Mouse (Mus musculus): ENCODE results near the gene Mbd5.
A peak's percentile ranks its signal among the peaks of the same experiment; 100 is the strongest.
"Not testable (repeated sequence)": the region's sequence is repeated elsewhere in the genome, so short reads cannot be mapped to it uniquely, and the experiment has no call there.

Gene Mbd5

DNA sequence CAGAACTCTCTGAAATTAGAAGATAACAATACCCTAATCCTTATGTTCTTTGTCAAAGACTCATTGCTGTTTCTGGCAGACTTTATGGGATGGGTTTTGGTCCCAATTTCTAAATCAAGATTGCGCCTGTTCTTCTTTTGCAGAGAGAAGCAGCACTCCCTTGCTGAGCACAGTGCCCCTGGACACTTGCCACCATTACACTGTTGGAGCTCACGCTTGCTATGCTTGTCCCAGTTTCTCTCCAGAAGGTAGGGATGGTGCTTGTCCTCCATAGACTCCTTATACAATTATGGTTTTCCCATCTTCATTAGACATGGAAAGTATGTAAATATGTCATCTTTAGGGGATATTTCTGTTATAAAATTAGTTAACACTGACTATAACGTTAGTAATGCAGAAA is 220.5 kb downstream of the Mbd5 start:
- no peak for DNase-seq (ENCODE audit: low spot score in 2 of 2)

GRCm38 (mm10) chr2:49177015-49177414 is 227.7 kb downstream of the Mbd5 start:
- DNase-seq (ENCODE audit: low spot score in 2 of 2): no peak

DNA sequence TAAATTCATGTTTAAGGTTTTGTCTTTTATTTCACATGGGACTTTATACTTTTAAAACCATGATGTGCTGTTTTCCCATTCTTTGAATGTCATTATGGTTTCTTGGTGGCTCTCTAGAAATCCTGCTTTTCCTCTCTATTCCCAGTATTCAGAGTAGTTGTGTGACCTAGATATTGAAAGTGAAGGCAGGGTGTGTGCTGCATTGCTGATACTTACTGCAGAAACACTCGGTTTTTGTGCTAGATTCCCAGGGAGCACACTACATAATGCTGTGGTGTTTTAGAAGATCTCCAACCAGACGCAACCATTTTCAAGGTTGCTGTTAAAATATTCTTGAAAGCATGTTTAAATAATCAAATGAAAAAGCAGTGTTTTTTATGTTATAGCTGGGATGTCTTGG is 241.7 kb downstream of the Mbd5 start:
- no peak for DNase-seq (ENCODE audit: low spot score in 2 of 2)

- no peak for DNase-seq (ENCODE audit: low spot score in 2 of 2)
Observed at GRCm38 (mm10) chr2:49191695-49192094, 242.4 kb downstream of the Mbd5 start.

DNA sequence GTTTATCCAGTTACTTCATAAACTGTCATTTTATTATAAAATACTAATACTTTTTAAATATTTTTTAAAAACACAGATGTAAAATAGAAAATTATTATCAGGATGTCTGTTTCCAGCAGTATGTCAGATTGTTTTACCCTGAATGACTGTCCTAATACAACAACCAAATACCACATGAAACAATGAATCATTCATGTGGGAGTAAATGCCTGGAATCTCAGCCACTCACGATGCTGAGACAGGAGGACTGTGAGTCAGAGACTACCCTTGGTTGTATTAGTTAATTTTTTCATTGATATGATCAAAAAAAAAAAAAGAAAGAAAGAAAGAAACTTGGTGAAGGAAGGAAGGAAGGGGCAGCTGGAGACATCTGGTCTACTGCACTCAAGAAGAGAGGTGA is 254.8 kb downstream of the Mbd5 start:
- no peak for DNase-seq (ENCODE audit: low spot score in 2 of 2)

DNA sequence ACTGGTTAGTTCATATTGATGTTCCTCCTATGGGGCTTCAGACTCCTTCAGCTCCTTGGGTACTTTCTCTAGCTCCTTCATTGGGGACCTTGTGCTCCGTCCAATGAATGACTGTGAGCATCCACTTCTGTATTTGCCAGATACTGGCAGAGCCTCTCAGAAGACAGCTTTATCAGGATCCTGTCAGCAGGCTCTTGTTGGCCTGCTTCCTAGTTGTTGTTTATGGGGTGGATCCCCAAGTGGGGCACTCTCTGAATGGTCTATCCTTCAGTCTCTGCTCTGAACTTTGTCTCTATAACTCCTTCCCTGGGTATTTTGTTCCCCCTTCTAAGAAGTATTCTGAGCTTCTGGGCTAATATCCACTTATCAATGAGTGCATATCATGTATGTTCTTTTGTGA is 256.4 kb downstream of the Mbd5 start:
- DNase-seq (ENCODE audit: low spot score in 2 of 2): not testable (repeated sequence)

- no peak for DNase-seq (ENCODE audit: low spot score in 2 of 2)
Observed at GRCm38 (mm10) chr2:49209349-49209748, 260.0 kb downstream of the Mbd5 start.

GRCm38 (mm10) chr2:49210408-49210807 is 261.1 kb downstream of the Mbd5 start:
- no peak for DNase-seq (ENCODE audit: low spot score in 2 of 2)

DNA sequence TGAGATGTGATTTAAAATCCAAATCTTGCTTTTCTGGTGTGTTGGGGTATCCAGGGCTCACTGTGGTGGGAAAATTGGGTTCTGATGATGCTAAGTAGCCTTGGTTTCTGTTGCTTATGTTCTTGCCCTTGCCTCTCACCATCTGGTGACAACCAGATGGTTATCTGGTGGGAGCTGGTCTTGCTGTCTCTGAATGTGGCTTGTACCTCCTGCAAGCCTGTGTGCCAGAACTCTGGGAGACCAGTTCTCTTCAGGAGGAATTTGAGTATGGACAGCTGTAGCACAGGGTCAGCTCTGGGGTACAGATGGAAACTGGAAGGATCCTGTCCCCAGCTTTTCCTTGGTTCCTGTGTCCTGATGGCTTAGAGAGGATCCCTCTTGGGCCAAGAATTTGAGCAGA is 280.4 kb downstream of the Mbd5 start:
- no peak for DNase-seq (ENCODE audit: low spot score in 2 of 2)

DNA sequence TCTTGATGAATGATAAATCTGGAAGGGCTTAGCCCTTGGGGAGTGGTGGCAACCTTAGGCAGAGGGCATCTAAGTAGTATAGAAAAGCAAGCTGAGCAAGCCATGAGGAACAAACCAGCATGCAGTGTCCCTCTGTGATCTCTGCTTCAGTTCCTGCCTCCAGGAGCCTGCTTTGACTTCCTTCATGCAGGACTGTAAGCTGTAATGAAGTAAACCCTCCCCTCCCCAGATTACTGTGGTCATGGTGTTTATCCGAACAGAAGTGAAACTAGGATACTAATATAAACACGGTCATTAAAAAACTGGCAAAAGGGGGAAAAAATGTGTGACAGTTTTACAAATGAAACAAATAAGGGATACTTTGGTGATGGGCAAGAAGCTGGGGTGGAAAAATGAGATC is 284.8 kb downstream of the Mbd5 start:
- no peak for DNase-seq (ENCODE audit: low spot score in 2 of 2)

DNA sequence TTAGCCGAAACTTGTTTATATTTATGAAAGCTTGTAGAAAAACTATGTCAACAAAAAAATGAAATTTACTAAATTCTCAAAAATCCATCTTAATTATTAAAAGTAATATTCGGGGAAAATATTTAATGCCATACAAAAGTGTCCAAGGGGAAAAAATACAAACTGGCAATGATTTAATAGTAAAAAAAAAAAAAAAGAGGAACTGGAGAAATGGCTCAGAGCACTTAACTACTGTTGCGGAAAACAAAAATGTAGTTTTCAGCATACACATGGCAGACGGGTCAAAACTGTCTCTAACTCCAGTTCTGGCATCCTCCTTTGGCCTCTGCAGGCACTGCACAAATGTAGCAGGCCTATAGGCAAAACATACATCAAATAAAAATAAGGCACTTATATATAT is 292.4 kb downstream of the Mbd5 start:
- DNase-seq (ENCODE audit: low spot score in 2 of 2): no peak

GRCm38 (mm10) chr2:49264092-49264491 is 314.8 kb downstream of the Mbd5 start:
- DNase-seq (ENCODE audit: low spot score in 2 of 2): no peak

GRCm38 (mm10) chr2:49272295-49272967 is 323.1 kb downstream of the Mbd5 start:
- DNase-seq (ENCODE audit: low spot score in 2 of 2): no peak

- DNase-seq (ENCODE audit: low spot score in 2 of 2): no peak
Observed at GRCm38 (mm10) chr2:49276017-49276722, 326.9 kb downstream of the Mbd5 start.

DNA sequence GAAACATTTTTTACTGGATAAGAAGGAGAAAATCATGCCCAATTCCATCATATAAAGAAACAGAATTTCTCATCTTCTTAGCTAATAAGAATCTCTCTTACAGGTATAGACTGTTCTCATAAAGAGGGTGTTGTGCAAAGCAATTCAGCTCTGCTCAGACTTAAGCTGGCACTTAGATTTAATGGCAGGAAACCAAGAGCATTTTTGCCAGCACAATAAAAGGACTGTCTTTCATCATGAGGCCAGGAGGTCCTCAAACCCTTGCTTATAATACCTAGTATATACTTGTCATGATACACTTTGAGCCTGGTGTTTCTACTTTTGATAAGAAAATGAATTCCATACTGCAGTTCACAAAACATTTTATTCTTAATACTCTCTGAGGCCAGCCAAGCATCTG is 331.2 kb downstream of the Mbd5 start:
- DNase-seq (ENCODE audit: low spot score in 2 of 2): no peak

DNA sequence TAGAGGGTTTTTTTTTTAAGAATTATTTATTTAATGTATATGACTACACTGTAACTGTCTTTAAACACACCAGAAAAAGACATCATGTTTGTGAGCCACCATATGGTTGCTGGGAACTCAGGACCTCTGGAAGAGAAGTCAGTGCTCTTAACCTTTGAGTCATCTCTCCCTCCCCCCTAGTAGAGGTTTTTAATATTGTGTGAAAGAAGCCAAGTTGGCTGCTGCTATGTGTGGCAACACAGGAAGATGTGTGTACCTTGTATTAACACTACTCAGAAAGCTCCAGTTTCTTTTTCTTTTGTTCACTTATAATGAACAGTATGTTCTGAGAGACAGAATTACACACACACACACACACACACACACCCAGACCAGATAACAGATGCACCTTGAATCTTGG is 334.3 kb downstream of the Mbd5 start:
- DNase-seq (ENCODE audit: low spot score in 2 of 2): no peak

- no peak for DNase-seq (ENCODE audit: low spot score in 2 of 2)
Observed at GRCm38 (mm10) chr2:49286965-49287364, 337.7 kb downstream of the Mbd5 start.

- no peak for DNase-seq (ENCODE audit: low spot score in 2 of 2)
Observed at GRCm38 (mm10) chr2:49291709-49292108, 342.4 kb downstream of the Mbd5 start.

- peak; percentile 56 to 87 for DNase-seq (ENCODE audit: low spot score in 2 of 2)
Observed at GRCm38 (mm10) chr2:49312629-49313447, 363.5 kb downstream of the Mbd5 start.

GRCm38 (mm10) chr2:49333594-49333993 is 384.3 kb downstream of the Mbd5 start:
- no peak for DNase-seq (ENCODE audit: low spot score in 2 of 2)

DNA sequence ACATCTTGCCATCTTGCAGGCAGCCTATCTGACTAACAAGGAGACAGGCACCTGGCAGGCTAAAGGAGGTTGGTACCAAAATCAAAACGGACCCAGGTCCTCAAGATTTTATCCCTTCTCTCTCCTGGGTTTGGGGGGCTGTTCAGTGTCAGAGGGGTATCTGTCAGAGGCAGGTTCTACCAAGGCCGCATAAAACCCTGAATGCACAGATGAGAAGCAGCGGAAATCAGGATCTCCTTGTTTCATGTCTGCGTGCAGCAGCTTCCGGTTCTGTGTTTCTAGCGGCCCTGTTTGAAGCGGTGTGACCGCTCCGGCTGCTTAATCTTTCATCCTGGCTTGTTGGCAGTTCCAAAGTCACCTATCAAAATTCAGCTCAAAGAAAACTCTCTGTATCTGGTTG is 386.0 kb downstream of the Mbd5 start:
- no peak for DNase-seq (ENCODE audit: low spot score in 2 of 2)

DNA sequence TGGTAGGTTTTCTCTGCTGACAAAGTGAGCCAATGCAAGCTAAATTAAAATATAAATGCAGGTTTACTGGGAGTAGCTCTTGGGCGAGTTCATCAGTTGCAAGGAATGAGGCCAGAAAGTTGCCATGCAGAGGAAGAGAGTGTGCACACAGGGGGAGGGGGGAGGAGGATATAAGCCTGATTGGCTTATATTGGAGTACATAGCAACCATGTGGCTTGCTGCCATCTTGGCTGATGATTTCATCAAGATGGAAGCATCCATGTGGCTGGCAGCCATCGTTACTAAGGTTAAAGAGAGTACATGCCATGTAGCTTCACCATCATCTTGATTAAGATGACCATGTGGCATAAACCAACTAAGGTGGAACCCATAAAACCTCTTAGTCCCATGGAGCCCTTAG is 395.0 kb downstream of the Mbd5 start:
- DNase-seq (ENCODE audit: low spot score in 2 of 2): no peak

GRCm38 (mm10) chr2:49345786-49346185 is 396.5 kb downstream of the Mbd5 start:
- no peak for DNase-seq (ENCODE audit: low spot score in 2 of 2)
